Mouse (Mus musculus): ENCODE data around the gene Abl1.
A peak's percentile ranks its signal among the peaks of the same experiment; 100 is the strongest.

Abl1 gene

DNA sequence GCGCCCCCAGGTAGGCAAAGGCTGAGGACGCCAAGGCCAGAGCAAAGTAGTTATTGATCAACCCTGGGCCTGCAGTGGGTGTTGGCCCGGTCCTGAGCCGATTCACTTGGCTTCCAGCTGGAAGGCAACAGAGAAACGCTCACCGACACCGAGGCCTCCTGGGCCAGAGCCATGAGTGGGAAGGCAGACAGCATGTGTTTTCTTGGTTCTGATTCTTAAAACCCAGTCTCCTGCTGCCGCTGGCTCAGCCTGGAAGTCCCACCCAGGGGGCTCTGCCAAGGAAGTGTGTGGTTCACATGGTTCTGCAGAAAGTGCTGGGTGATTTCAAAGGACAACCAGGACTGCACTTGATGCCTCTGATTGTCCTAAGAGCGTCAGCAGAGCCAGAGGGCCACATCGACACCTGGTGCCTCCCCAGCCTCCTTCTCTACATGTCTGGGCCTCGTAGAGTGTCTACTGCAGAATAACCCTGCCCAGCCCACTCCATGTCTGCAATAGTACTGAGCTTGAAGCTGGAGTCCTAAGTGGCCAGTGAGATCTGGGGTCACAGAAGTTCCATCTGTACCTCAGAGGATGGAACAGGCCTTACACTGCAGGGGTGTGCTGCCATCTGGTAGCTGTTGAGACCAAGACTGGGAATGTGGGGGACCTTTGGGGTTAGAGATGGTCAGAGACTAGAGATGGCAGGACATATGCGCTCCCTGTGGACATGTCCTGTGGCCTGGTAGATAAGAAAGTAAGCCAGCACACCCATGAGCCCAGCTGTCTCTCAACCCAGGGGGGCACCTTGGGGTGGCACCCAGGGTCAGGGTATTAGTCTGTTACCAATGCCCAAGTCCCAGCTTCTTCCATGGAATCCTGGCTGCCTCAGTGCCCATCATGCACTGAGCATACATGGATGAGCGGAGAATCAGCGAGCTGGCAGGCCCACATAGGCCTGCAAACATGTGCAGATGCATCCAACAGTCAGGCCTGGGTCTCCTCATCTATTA is 138.2 kb downstream of the Abl1 start:
- no peak for DNase-seq

GRCm38 (mm10) chr2:31827877-31828276 is 139.7 kb downstream of the Abl1 start:
- no peak for DNase-seq

DNA sequence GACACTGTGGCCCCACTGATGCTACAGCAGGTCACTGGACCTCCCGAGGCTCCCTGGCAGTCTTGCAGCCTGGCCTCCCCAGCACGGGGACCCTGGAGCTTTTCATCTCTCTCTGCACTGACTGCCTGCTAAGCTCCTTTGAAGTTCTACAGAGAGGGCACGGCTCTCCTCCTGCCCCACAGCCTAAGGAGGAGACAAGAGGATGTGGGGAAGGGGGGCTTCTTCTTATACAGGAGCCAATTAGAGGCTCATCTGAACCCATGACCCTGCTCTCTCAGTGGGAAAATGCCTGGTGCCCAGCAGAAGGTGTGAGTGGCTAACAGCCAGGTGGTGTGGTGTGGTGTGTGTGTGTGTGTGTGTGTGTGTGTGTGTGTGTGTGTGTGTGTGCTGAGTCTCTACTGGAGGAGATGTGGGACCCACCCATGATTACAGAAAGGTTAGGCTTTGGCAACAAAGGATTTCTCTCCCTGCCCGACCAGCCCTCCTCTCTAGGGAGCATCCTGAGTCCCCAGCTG is 140.2 kb downstream of the Abl1 start:
- DNase-seq: no peak

DNA sequence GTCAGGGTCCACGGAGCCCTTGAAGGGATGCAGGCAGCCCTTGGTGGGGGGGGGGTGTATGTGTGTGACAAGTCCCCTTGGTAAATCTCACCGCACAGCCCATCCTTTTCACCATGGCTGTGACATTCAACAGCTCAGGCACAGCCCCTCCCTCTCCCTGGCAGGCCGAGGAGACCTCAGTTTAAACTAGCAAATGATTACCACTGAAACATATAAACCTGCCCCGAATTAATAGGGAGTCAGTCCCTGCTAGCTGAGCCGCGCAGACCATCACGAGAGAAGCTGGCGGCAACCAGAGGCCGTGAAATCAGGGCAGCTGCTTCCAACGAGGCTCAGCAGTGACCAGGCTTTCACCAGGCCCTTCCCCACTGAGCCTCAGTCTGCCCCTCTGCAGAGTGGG is 147.9 kb downstream of the Abl1 start:
- DNase-seq: no peak

DNA sequence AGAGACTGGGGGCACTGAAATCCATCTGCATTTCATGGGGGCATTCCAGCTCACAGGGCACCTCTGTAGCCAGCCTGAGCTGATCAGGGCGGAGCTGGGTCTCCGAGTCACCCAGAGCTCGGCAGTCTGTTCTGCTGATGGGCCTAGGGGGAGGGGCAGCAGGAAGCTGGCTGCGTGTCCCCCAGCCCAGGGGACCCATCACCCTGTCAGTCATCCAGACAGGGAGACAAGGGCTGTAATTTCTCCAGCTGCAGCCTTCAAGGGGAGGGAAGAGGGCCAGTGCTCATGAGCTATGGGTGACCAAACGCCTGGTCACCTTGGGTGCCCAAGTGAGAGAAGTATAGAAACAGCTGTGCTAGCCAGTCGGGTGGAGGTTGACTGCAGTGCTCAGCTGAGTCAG is 148.8 kb downstream of the Abl1 start:
- DNase-seq: no peak

- no peak for DNase-seq
Observed at GRCm38 (mm10) chr2:31838868-31839267, 150.7 kb downstream of the Abl1 start.

GRCm38 (mm10) chr2:31844729-31845136 is 156.6 kb downstream of the Abl1 start:
- DNase-seq: no peak

DNA sequence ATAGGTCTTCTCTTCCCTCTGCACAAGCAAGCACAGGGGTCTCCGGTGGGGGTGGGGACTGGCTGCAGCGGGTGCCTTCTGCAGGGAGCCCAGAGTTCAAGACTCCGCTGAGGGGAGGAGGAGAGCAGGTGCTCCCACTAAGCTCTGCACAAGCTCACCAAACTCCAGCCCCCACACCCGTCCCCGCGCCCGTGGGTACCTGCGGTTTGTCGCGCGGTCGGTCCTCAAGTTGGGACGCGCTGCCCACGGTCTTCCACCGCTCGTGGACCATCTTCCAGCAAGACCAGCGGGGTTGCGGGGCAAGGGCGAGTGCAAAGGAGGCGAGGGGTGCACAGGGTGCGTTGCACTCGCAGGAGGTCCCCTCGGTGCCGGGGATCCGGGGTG is 157.3 kb downstream of the Abl1 start:
- peak; percentile 18 for DNase-seq

DNA sequence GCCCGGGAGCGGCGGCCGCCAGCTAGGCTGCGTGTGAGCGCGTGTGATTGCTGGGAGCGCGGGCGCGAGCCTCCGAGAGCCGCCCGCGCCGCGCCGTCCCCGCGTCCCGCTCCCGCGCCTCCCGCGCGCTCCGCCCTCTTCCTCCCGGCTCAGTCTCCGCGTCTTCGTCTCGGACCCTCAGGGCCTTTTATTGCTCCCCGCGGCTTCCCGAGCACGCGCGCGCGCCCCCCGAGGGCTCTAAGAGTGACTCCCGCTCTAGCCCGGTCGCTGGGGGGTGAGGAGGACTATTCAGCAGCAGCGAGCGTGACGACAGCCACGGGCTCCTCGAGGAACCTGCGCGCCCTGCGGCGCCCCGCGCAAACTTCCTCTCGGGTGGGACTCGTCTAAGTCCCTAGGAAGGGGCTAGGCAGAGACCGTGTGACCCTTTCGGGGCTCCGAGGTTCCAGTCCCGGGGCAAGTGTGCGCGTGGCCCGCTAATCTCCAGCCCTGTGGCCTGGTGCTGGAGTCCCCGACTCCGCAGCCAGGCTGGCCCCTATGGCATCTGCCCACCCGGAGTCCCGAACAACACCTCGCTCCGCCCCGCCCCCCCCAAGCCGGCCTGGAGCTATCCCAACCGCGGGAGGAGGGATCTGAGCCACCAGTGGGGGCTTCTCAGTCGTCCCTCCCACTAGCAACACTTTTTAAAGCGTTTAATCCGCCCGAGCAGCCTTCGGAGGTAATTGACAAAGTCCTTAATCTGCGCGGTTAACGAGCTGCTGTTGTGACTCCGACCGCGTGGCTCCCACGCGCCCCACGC is 157.9 kb downstream of the Abl1 start, which contains the start of gene Fibcd1:
Fibcd1 (minus strand) TSS at position 110 of the 796 bp plus-strand sequence.
- peak; percentile 67 for DNase-seq

- DNase-seq: peak; percentile 63
Observed at GRCm38 (mm10) chr2:31846692-31847660, 158.8 kb downstream of the Abl1 start.

DNA sequence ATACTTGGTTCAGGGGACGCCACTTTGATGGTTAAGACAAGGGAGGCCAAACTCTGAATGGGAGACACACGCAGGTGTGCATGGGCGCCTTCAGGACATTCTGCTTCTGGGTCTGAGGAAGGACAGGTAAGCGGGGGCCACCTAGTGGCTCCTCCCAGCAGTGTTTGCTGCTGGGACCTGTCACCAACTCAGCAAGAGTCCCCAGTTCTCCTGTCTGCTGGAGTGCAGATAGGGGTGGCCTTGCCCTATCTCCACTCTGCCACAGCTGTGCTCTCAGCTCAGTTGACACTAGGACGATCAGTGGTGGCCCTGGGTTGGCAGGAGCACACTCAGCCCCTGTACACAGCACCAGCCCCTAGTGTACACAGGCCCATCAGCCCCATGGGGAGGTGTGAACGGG is 159.7 kb downstream of the Abl1 start:
- DNase-seq: peak; percentile 76

- DNase-seq: no peak
Observed at GRCm38 (mm10) chr2:31850141-31850540, 162.0 kb downstream of the Abl1 start.

All from thymus, postnatal 14 days (tissue).